Mouse (Mus musculus): Measurements from ENCODE around the gene Gm20449. TPM values are rescaled to one million over a fixed set of nuclear protein-coding genes. Genes with fewer than 3 reads are reported as not detected.
A peak's percentile ranks its signal among the peaks of the same experiment; 100 is the strongest.

Gene Gm20449
- total RNA-seq, 1 experiment = 0.04 TPM

DNA sequence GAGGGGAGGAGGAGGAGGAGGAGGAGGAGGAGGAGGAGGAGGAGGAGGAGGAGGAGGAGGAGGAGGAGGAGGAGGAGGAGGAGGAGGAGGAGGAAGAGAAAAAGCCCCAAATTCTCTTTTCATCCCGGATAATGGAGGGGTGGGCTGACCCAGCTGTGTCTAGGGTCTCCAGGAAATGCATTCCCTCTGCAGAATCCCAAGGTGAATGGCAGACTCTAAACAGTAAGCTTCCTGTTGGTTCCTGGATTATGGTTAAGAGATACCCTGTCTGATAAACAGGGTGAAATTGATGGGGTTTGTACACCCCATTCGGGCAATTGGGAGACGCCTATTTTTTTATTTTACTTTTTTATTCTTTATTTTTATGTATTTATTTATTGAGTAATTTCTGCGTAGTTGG lies 105.1 kb downstream of the Gm20449 start:
- H3K4me1 ChIP-seq (ENCODE audit: control insufficient read depth in 2 of 2, insufficient read depth in 2 of 2, low read length in 2 of 2, poor library complexity in 1 of 2) = no peaks in the 10 kb centered on the region
- H3K9ac ChIP-seq (ENCODE audit: insufficient read depth, low read depth, low read length, poor library complexity, severe bottlenecking) = no peak overlapping the region
- peak overlapping the region in 1 of 2 experiments; percentile 16; a peak in 1 of 4 replicates for H3K4me3 ChIP-seq (ENCODE audit: insufficient read depth in 1 of 2, low read depth in 1 of 2, low read length in 2 of 2, poor library complexity in 1 of 2, severe bottlenecking in 1 of 2)
- no peak for DNase-seq (ENCODE audit: low read depth, low spot score)
- in situ Hi-C loops (cut with MboI; ENCODE audit: low sequenced_read_pairs in 2 of 2, unreplicated experiment in 2 of 2) = no loop called here
- no peaks in the 10 kb centered on the region for H3K9me3 ChIP-seq (ENCODE audit: control insufficient read depth, insufficient read depth, low read depth, low read length)
- no peak overlapping the region for H3K27ac ChIP-seq (ENCODE audit: insufficient read depth, low read depth, low read length, poor library complexity, severe bottlenecking)
- no peaks in the 10 kb centered on the region for H3K36me3 ChIP-seq (ENCODE audit: control insufficient read depth, insufficient read depth, low read length, poor library complexity, severe bottlenecking)
- TF ChIP-seq ZC3H11A (IDR thresholded peaks at IDR 0.05; ENCODE audit: borderline replicate concordance, low read depth, low read length) (no peak), MAFK (IDR thresholded peaks at IDR 0.05; ENCODE audit: insufficient read depth, low read depth, low read length) (no peak), ZNF384 (IDR thresholded peaks at IDR 0.05; ENCODE audit: low read depth, low read length) (no peak), HCFC1 (IDR thresholded peaks at IDR 0.05; ENCODE audit: borderline replicate concordance, insufficient read depth, low read length) (no peak), CHD2 (IDR thresholded peaks at IDR 0.05; ENCODE audit: low read depth, low read length) (no peak)

DNA sequence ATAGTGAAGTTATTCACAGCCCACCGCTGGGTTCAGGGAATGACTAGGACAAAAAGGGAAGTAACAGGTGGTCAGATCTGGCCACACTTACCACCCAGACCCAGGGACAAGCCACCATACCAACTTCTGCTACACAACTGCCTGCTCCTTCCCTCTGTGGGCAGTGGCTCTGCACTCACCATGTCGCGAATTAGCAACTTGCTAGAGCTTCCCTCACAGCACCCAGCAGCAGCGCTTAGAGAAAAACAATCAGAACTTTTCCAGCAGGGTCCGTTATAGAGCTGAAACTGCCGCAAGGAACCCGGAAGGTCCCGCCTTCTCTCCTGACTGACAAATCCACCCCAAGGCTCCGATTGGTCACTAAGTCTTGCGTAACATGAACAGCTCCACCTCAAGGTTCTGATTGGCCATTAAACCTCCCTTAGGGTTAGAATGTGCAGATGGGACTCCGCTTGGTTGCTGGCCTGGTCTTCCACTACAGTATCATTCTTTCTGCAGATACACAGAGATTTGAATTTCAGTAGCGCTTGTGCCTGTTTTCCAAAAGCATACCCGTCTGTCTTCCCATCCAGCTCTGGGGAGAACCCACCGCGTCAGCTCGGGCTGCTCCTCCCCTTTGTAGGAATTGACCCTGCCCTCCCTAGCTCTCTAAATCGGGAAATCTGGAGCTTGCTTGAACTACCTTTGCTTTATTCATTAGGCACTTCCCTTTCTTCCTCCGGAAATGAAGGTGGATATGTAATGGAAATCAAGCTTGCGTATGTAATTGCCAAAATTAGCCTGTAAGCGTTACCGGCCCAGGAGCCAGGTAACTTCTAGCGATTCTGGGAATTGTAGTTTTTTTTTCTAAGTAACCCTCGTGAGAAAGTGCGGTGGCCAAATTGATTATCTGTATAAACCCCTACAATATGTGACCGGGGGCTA lies 105.9 kb downstream of the Gm20449 start, which contains the start of gene AI987944:
TSS of gene AI987944 (minus strand) at position 332 of the 924 bp plus-strand sequence.
- Histone ChIP-seq H3K9ac (ENCODE audit: insufficient read depth, low read depth, low read length, poor library complexity, severe bottlenecking) (peak within 1 kb of the TSS; percentile 73), H3K4me1 (ENCODE audit: control insufficient read depth in 2 of 2, insufficient read depth in 2 of 2, low read length in 2 of 2, poor library complexity in 1 of 2) (no peaks in the 10 kb centered on the region), H3K36me3 (ENCODE audit: control insufficient read depth, insufficient read depth, low read length, poor library complexity, severe bottlenecking) (no peaks in the 10 kb centered on the region), H3K4me3 (ENCODE audit: insufficient read depth in 1 of 2, low read depth in 1 of 2, low read length in 2 of 2, poor library complexity in 1 of 2, severe bottlenecking in 1 of 2) (peak within 1 kb of the TSS; percentile 74 to 97), H3K27ac (ENCODE audit: insufficient read depth, low read depth, low read length, poor library complexity, severe bottlenecking) (peak within 1 kb of the TSS; percentile 75), H3K9me3 (ENCODE audit: control insufficient read depth, insufficient read depth, low read depth, low read length) (no peaks in the 10 kb centered on the region)
- in situ Hi-C loops (cut with MboI; ENCODE audit: low sequenced_read_pairs in 2 of 2, unreplicated experiment in 2 of 2) = no loop called here
- no peak for TF ChIP-seq MAFK (IDR thresholded peaks at IDR 0.05; ENCODE audit: insufficient read depth, low read depth, low read length)
- peak; percentile 85 for TF ChIP-seq HCFC1 (IDR thresholded peaks at IDR 0.05; ENCODE audit: borderline replicate concordance, insufficient read depth, low read length)
- TF ChIP-seq CHD2 (IDR thresholded peaks at IDR 0.05; ENCODE audit: low read depth, low read length) = peak; percentile 56; the same call in 1 of the 2 replicates
- DNase-seq (ENCODE audit: low read depth, low spot score) = peak; percentile 86

Other genes with a start within 250 kb of the Gm20449 start
- gene AI987944, start 106.0 kb downstream of the Gm20449 start, total RNA-seq (2012; rRNA removed) = 15.5 and 15.8 TPM in 2 replicates
- not detected in 2 replicates for gene Vmn2r57, start 50.7 kb downstream of the Gm20449 start, total RNA-seq (2012; rRNA removed)
- gene AW146154, start 473 bp upstream of the Gm20449 start, total RNA-seq (2012; rRNA removed) = 9.0 and 9.5 TPM in 2 replicates
- gene Gm6871, start 74.2 kb upstream of the Gm20449 start, total RNA-seq (2012; rRNA removed) = 67.1 and 83.1 TPM in 2 replicates
- gene 2610021A01Rik, start 99.8 kb upstream of the Gm20449 start, total RNA-seq (2012; rRNA removed) = 50.6 and 53.6 TPM in 2 replicates
- gene Zfp788, start 133.8 kb upstream of the Gm20449 start, total RNA-seq (2012; rRNA removed) = 10.4 and 11.3 TPM in 2 replicates